Mouse (Mus musculus) kidney, adult 2 months (tissue): ENCODE results near the gene Ccnh. TPM values are rescaled to one million over a fixed set of nuclear protein-coding genes. Genes with fewer than 3 reads are reported as not detected.
"Not testable (repeated sequence)": the region's sequence is repeated elsewhere in the genome, so short reads cannot be mapped to it uniquely, and the experiment has no call there.

Experiments
- DNase-seq: peaks from one replicate; pipeline ENCODE4 v3.0.0; 2021
- H3K27ac ChIP-seq: fragments of 200-500 bp; 2 replicates; pipeline ENCODE4 v1.5.1; 2012; ENCODE audit warnings: low read depth, low read length, control low read depth, inconsistent platforms; ENCODE audit not compliant: insufficient read depth
- H3K27me3 ChIP-seq: fragments of 200-500 bp; replicated peaks from 2 replicates; pipeline ENCODE4 v1.6.1; 2012; ENCODE audit warnings: mild to moderate bottlenecking, moderate library complexity, low read length, inconsistent platforms; ENCODE audit not compliant: control insufficient read depth, insufficient read depth
- H3K36me3 ChIP-seq: fragments of 200-500 bp; 2 replicates; pipeline ENCODE4 v1.6.1; 2012; ENCODE audit warnings: mild to moderate bottlenecking, moderate library complexity, low read length, inconsistent platforms; ENCODE audit not compliant: control insufficient read depth, insufficient read depth
- H3K4me1 ChIP-seq: fragments of 200-500 bp; 2 replicates; pipeline ENCODE4 v1.6.1; 2011; ENCODE audit warnings: low read length; ENCODE audit not compliant: control insufficient read depth, insufficient read depth
- H3K4me3 ChIP-seq: fragments of 200-500 bp; 2 replicates; pipeline ENCODE4 v1.5.1; 2011; ENCODE audit warnings: mild to moderate bottlenecking, low read depth, low read length, control low read depth; ENCODE audit not compliant: insufficient read depth
- CTCF ChIP-seq: fragments of 200-500 bp; conservative IDR thresholded peaks from 2 replicates; pipeline ENCODE4 v1.5.1; 2011; ENCODE audit warnings: low read depth, mild to moderate bottlenecking, control low read depth, low read length, moderate library complexity, mixed read lengths; ENCODE audit not compliant: insufficient read depth, insufficient read length
- POLR2A ChIP-seq: fragments of 200-500 bp; IDR thresholded peaks from one replicate; pipeline ENCODE4 v1.6.1; 2011; ENCODE audit warnings: low read depth, low read length, control low read depth
- WGBS: fragments of 180-500 bp; shearing (Covaris S2); methylation state at CpG from one replicate; pipeline ENCODE4 v1.1.7; 2018; 5-methylcytosine and 5-hydroxymethylcytosine counted together
- polyA plus RNA-seq: library from polyadenylated mRNA; depleted of rRNA; stranded (reverse); fragments of >200 nt; gene quantifications from 2 replicates; pipeline ENCODE4 v1.2.3, GENCODE M21; 2012; rRNA removed

The Ccnh gene
- 18.9 and 20.7 TPM in 2 replicates for polyA plus RNA-seq

- DNase-seq = peak; percentile 96
- peak within 1 kb of the TSS; percentile 34 for H3K27ac ChIP-seq
- WGBS = 2% methylated on average over 44 of the region's 44 CpGs
Observed at GRCm38 (mm10) chr13:85188903-85189643, at the start of gene Ccnh. TSS of gene Ccnh (plus strand) at chr13:85189408.

GRCm38 (mm10) chr13:85143361-85143760 lies 45.8 kb upstream of the Ccnh start:
- DNase-seq, H3K27me3 ChIP-seq, H3K4me3 ChIP-seq, H3K4me1 ChIP-seq, H3K27ac ChIP-seq, H3K36me3 ChIP-seq: not testable (repeated sequence)
- WGBS = 94% methylated on average over 16 of the region's 16 CpGs

More at GRCm38 (mm10) chr13:85188903-85189643, at the start of gene Ccnh:
- TF ChIP-seq POLR2A (peak; percentile 33), CTCF (no peak)
- H3K36me3 ChIP-seq = no peaks in the 10 kb centered on the region
- no peaks in the 10 kb centered on the region for H3K27me3 ChIP-seq
- peak within 1 kb of the TSS; percentile 86 for H3K4me3 ChIP-seq
- H3K4me1 ChIP-seq = no peaks in the 10 kb centered on the region

GRCm38 (mm10) chr13:85146471-85146870 lies 42.7 kb upstream of the Ccnh start:
- no peaks in the 10 kb centered on the region for H3K27me3 ChIP-seq
- no peak overlapping the region for H3K27ac ChIP-seq
- no peak overlapping the region for H3K4me3 ChIP-seq
- no peaks in the 10 kb centered on the region for H3K4me1 ChIP-seq
- TF ChIP-seq CTCF (no peak), POLR2A (no peak)
- H3K36me3 ChIP-seq = no peaks in the 10 kb centered on the region
- DNase-seq = no peak

- no peak overlapping the region for H3K27ac ChIP-seq
- 86% methylated on average over 6 of the region's 6 CpGs for WGBS
- H3K4me3 ChIP-seq = no peak overlapping the region
- no peak for DNase-seq
- H3K4me1 ChIP-seq = no peaks in the 10 kb centered on the region
- H3K36me3 ChIP-seq = no peaks in the 10 kb centered on the region
- no peak for TF ChIP-seq POLR2A
- TF ChIP-seq CTCF = no peak
- no peaks in the 10 kb centered on the region for H3K27me3 ChIP-seq
Observed at GRCm38 (mm10) chr13:85154746-85155145, 34.5 kb upstream of the Ccnh start.

GRCm38 (mm10) chr13:85159971-85160370 lies 29.2 kb upstream of the Ccnh start:
- Histone ChIP-seq H3K27me3 (no peaks in the 10 kb centered on the region), H3K36me3 (no peaks in the 10 kb centered on the region), H3K27ac (no peak overlapping the region), H3K4me1 (no peaks in the 10 kb centered on the region), H3K4me3 (no peak overlapping the region)
- no peak for DNase-seq
- no peak for TF ChIP-seq POLR2A
- TF ChIP-seq CTCF = no peak
- 71% methylated on average over 2 of the region's 2 CpGs for WGBS

- Histone ChIP-seq H3K4me3 (no peak overlapping the region), H3K4me1 (no peaks in the 10 kb centered on the region), H3K27me3 (no peaks in the 10 kb centered on the region), H3K27ac (no peak overlapping the region), H3K36me3 (no peaks in the 10 kb centered on the region)
- no peak for DNase-seq
- TF ChIP-seq CTCF = no peak
- no peak for TF ChIP-seq POLR2A
- WGBS = 23% methylated on average over 4 of the region's 4 CpGs
Observed at GRCm38 (mm10) chr13:85164512-85165124, 24.6 kb upstream of the Ccnh start.

GRCm38 (mm10) chr13:85189644-85190121 lies 475 bp downstream of the Ccnh start:
- TF ChIP-seq CTCF (no peak), POLR2A (no peak)
- H3K27ac ChIP-seq = peak overlapping the region; percentile 34
- DNase-seq = peak; percentile 46
- H3K36me3 ChIP-seq = no peaks in the 10 kb centered on the region
- H3K27me3 ChIP-seq = no peaks in the 10 kb centered on the region
- peak overlapping the region; percentile 86 for H3K4me3 ChIP-seq
- H3K4me1 ChIP-seq = no peaks in the 10 kb centered on the region
- WGBS = under 1% methylated on average over 17 of the region's 17 CpGs
